Mouse (Mus musculus) right cerebral cortex, postnatal 10 days (tissue): ENCODE data around the gene Cpsf6.
A peak's percentile ranks its signal among the peaks of the same experiment; 100 is the strongest.

ENCODE experiments used
- DNase-seq, 2 experiments: peaks; one replicate each; pipeline ENCODE4 v3.0.0; 2021; ENCODE audit warnings: low spot score in 2 of 2

Gene Cpsf6

GRCm38 (mm10) chr10:117379908-117380307 is at the start of gene Cpsf6:
Gene Cpsf6 (minus strand): TSS chr10:117380015.
- no peak for DNase-seq

DNA sequence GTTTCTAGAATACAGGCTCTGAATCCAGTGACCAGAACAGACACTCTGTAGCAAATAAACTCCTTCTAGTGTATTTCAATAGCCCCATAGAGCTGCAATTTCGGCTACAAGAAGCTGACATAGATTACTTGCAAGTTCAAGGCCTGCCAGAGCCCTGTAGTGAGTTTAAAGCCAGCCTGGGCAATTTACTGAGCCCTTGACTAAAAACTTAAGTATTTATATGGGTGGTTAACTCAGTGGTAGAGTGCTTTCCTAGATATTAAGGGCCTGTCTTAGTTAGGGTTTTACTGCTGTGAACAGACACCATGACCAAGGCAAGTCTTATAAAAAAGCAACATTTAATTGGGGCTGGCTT is 46.8 kb upstream of the Cpsf6 start:
- no peak for DNase-seq

DNA sequence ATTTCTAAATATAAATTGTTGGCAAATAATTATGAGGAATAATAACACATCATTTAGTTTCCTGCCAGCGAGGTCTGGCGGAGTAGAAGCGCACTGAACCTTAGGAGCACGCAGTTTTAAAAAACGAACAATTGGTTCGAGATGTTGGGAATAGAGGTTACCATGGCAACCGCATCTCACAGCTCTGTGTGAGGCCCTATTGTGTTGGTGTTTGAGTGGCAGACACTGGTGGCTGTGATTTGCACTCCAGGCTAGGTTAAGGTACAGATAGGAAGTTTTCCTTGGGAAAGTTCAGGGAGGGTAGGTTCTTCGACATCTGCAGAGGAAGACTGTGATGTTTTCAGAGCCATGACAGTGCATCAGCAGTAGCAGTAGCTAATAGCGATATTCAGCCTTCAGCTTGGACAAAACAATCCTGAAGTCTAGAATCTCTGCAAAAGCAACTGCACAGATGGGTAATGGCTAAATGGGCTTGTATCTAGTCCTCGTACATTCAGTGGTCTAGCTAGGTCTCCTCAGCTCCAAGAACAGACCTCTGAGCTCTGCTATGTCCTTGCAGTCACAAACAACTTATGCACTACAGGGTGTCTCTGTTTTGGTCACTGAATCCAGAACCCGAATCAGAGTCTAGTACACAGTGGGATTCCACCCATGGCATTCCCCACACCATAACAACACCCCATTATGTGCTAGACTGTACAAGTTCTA is 46.2 kb upstream of the Cpsf6 start:
- DNase-seq, result peak; percentile 33 to 58

GRCm38 (mm10) chr10:117425013-117425412 is 45.2 kb upstream of the Cpsf6 start:
- no peak for DNase-seq

DNA sequence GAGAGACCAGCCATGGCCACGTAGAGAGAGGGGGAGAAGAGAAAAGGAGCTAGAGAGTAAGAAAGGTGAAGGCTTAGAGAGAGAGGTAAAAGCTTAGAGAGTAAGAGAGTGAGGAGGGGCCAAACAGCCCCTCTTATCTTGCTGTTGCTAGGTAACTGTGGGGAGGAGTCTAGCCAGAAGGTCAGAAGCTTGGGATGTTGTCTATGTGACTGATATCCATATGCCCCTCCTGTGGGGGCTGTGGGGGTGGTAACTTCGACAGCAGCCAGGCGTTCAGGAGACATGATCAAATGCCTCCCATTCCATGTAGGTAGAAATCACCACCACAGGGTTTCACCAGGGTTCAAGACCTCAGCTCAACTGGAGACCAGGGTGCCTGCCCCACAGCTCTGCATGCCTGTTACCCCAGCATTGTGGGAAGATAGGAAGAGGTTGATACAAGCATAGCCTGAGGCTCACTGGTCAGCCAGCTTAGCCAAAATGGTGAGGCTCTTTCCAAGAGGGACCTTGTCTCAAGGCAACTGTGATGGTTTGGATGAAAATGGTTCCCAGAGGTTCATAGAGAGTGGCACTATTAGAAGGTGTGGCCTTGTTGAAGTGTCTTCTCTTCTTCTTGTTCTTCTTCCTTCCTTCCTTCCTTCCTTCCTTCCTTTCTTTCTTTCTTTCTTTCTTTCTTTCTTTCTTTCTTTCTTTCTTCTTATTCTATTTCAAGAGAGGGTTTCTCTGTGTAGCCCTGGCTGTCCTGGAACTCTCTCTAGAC is 44.5 kb upstream of the Cpsf6 start:
- no peak for DNase-seq

- no peak for DNase-seq
These were observed 43.5 kb upstream of the Cpsf6 start for GRCm38 (mm10) chr10:117423025-117424002.

DNA sequence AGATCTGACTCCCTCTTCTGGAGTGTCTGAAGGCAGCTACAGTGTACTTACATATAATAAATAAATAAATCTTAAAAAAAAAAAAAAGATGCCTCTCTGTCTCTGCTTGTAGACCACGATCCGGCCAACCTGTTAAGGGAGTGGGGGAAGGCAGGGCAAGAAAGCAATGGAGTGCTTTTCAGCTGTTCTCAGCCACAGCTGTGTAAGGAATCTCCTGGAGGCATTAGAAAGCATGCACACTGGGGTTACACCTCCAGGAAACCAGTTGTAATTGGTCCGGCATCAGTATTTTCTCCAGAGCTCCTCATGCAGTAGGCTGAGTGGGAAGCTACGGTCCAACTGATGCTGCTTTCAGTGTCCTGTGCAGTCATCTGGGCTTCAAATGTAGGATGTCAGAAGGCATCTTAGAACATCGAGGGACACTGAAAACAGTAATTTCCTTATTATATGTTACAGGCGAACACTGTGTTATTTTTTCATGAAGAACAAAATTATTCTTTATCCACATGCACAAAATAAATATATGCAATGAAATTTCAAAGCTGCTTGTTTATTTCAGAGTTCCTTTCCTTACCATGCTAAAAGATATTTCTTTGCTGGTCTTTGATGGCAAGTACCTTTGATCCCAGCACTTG is 42.5 kb upstream of the Cpsf6 start:
- DNase-seq, result no peak

DNA sequence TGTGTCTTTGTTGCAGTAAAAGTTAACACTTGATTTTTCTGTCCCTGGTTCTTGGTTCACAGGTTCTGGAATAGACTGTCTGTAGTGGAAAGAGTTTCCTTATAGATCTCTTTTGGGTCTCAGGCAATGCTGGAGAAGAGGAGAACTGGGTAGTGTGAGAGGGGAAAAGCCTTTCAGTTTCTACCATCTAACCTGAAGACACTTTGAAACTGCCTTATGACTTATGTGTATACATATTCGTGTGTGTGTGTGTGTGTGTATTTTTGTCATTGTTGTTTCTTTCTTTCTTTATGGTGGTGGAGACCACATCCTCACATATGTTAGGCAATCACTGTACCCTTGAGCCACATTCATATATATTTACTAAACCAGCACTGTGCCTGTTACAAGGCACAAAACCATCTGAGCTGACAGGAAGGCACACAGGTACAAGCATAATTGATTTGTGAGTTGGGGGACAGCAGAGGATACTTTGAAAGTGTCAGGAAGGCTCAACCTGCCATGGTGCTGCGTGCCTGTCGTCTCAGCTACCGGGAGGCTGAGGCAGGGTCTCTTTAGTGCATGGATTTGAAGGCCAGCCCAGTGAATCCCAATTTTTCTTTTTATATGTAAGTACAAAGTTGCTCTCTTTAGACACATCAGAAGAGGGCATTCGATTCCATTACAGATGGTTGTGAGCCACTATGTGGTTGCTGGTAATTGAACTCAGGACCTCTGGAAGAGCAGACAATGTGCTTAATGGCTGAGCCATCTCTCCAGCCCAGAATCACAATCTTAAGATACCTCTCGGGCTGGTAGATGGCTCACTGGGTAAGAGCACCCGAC is 41.7 kb upstream of the Cpsf6 start:
- DNase-seq, result no peak

GRCm38 (mm10) chr10:117420502-117421282 is 40.9 kb upstream of the Cpsf6 start:
- DNase-seq, result no peak

GRCm38 (mm10) chr10:117419577-117420290 is 39.9 kb upstream of the Cpsf6 start:
- no peak for DNase-seq

DNA sequence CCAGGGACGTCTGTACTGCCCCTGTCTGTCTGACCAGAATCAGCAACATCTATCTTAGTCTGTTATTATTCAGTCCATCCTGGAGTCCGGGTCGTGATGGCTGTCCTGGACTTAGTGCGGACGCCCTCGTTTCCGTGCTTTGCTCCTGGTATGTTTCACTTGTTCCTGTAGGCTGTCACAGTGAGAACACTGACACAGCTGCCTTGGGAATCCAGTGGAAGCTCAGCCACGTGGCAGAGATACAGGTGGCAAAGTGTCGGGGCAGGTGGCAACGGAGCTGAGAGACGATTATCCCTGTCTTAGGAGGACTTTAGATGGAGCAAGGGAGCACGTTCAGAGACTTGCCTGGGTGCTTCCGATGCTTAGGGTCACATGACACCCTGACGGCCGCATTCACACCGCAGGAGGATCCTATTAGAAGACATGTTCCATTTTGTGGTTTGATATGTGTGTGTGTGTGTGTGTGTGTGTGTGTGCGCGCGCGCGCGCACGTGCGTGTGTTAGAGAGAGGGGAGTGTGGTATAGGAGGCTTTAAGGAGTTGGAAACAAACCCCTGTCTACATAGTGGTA is 38.9 kb upstream of the Cpsf6 start:
- DNase-seq, result no peak

DNA sequence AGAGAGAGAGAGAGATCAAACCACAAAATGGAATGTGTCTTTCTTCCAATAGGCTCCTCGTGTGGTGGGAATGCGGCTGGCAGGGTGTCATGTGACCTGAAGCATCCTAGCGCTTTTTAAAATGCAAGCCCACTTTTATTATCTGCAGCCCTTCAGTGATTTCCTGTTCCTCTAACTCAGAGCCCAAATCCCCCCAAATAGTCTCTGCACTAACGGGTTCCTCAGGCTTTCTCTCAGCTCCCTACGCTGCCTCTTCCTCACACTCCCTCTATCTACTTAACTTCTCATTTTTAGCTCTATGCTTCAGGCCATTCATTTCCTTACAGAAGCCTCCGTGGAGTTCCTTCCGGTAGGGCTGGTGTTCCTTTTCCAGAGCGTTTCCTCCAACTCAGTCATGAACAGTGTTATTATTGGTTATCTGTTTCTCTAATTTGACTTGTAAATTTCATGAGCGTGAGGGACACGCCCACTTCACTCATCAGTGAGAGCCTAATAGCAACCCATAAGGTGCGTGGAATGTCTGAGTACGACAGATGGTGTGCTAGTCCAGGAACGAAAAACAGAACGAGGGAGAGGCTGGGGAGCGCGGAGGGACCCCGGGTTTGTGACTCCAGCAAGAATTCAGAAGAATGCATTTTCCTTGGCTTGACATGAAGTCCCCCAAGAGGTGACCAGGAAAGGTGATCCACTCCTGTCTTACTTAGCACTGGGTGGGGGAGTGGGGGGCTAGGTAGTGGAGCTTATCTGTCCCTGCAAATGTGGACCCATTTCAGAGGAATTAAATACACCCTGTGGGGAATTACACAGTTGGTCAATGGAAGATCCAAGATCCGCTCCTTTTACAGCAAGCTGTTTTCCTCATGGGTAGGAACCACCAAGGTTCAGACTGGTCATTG is 38.2 kb upstream of the Cpsf6 start:
- DNase-seq, result peak; percentile 38 to 70

DNA sequence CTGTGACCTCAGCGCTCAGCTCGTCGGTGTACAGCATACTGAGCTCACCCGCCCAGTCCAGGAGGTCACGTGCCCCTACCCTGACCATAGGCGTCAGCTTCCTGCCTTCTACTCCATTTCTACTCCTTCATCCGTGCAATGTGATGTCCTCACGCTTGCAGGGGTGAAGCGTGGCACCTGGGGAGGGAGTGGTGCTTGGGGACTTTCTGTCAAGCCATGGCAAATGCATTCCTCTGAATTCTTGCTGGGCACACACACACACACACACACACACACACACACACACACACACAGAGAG is 37.6 kb upstream of the Cpsf6 start:
- DNase-seq, result no peak

DNA sequence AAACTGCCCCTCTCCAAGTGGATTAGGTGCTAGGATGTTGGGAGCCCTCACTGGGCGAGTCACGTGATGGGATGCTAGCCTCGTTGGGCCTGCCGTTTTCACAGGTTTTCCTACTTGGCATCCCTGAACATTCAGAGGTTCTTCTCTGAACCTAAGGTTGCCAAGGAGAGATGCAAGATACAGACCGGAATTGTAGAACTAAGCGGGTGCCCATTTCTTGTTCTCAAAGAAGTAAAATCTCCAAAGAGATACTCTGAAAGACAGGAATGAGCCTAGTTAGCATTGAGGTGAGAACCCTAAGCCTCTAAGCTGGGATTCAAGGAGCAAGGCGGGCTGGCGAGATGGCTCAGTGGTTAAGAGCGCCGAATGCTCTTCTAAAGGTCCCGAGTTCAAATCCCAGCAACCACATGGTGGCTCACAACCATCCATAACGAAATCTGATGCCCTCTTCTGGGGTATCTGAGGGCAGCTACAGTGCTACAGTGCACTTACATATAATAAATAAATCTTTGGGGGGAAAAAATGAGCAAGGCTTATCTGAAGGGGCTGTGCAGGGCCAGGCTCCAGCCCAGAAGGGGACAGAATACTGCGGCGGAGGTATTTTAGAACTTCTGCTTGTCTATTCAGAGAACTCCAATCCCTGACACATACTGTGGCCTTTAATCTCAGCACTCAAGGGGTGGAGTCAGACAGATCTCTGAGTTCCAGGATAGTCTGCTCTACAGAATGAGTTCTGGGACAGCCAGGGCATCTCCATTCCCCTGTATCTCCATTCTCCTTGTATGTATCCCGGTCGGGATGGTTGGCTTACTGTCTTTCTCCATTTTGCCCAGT is 37.0 kb upstream of the Cpsf6 start:
- DNase-seq, result no peak

GRCm38 (mm10) chr10:117416095-117416494 is 36.3 kb upstream of the Cpsf6 start:
- no peak for DNase-seq

- no peak for DNase-seq
These were observed 35.7 kb upstream of the Cpsf6 start for GRCm38 (mm10) chr10:117415364-117416057.

DNA sequence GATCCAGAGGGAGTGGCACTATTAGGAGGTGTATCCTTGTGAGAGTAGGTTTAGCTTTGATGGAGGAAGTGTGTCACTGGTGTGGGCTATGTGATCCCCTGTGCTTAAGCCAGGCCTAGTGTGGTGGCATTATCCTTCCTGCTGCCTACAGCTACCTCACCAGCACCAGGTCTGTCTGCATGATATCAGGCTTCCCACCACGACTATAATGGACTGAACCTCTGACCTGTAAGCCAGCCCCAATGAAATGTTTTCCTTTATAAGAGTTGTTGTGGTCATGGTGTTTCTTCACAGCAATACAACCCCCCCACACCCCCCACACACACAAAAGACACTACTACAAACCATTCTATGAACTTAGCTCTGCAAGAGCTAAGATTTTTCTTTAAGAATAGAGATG is 34.9 kb upstream of the Cpsf6 start:
- DNase-seq, result no peak
